8 mouse cellular contexts compared by ENCODE assay signal in the genomic region with DNA sequence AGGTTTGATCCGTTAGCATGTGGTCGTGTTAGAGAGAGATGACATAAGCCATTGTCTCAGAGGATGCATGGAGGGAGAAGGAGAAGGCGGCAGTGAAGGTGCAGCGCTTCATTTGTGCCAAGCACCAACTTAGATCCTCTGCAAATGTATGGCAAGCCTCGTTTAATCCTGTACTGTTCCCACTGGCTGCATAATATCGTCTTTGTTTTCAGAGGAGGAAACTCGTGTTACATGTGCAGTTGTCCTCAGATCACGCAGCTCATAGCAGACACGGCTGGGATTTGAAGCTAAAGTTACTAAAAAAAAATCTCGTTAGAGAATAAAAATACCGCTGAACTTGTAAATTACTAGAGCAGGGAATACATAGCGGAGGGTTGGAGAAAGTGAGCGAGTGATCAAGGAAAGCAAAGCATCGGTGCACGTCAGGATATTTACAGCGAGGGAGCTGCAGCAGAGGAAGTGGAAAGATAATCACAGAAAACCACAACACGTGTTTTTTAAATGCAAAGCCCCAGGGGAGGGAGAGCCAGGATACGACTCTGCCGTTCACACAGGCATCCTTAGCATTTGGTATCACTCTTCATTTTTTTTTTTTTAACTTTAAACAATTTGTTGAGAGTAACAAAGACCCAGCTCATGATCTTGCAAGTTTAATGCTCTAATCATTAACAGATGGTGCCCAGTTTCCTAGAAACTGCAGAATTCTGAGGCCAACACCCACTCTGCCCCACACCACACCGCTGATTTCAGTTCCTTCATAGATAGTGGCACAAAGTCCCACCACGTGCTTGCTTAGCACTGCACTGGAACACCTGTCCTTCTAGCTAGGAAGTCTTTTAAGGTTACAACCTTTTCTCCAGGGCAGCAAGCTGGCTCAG. TPM values are rescaled to one million over a fixed set of nuclear protein-coding genes. Genes with fewer than 3 reads are reported as not detected.
DNase-seq lines count a peak whose midpoint lies in the region; ATAC-seq lines count a peak whose summit lies in the region.

No protein-coding gene starts in this region.

- H3K36me3 ChIP-seq in heart, embryonic 14.5 days (ENCODE audit: control insufficient read depth, insufficient read depth, low read length): no peaks in the 10 kb centered on the region
- no peaks in the 10 kb centered on the region for H3K36me3 ChIP-seq in neural tube, embryonic 11.5 days (ENCODE audit: control insufficient read depth, insufficient read depth, low read length)

- 28% methylated on average over 21 of the region's 21 CpGs for WGBS in heart, embryonic 14.5 days
- 46% methylated on average over 21 of the region's 21 CpGs for WGBS in neural tube, embryonic 11.5 days

- H3K9me3 ChIP-seq in heart, embryonic 14.5 days (ENCODE audit: control insufficient read depth, low read length): no peaks in the 10 kb centered on the region
- H3K9me3 ChIP-seq in neural tube, embryonic 11.5 days (ENCODE audit: control insufficient read depth, low read length): no peaks in the 10 kb centered on the region

- peak overlapping the region; percentile 16; the same call in 1 of the 2 replicates for H3K9ac ChIP-seq in heart, embryonic 14.5 days (ENCODE audit: low read length)
- H3K9ac ChIP-seq in neural tube, embryonic 11.5 days (ENCODE audit: low read length): no peak overlapping the region

- H3K4me2 ChIP-seq in heart, embryonic 14.5 days (ENCODE audit: low read length): peak overlapping the region; percentile 54
- H3K4me2 ChIP-seq in neural tube, embryonic 11.5 days (ENCODE audit: low read depth): no peak overlapping the region

- H3K4me3 ChIP-seq in heart, embryonic 14.5 days (ENCODE audit: control insufficient read depth in 1 of 2, insufficient read depth in 1 of 2, low read depth in 1 of 2, low read length in 2 of 2): peak overlapping the region in 1 of 2 experiments; percentile 2; a peak in 1 of 4 replicates
- H3K4me3 ChIP-seq in neural tube, embryonic 11.5 days (ENCODE audit: low read depth, low read length): no peak overlapping the region

- ATAC-seq in heart, embryonic 14.5 days (ENCODE audit: insufficient number of reproducible peaks, insufficient read depth, low FRiP score, low read depth): no peak
- ATAC-seq in neural tube, embryonic 11.5 days (ENCODE audit: insufficient read depth, low FRiP score, low TSS enrichment): no peak

- DNase-seq in heart, adult 8-10 months (ENCODE audit: low spot score): no peak
- peak; percentile 71 for DNase-seq in c-Kit-positive CD71-positive TER-119-negative erythroid progenitor cells, embryonic 14.5 days (ENCODE audit: low read depth)
- DNase-seq in heart, postnatal 10 days: peak; percentile 25 to 27
- DNase-seq in left cerebral cortex, postnatal 36 days (ENCODE audit: low spot score in 2 of 2): peak; percentile 22 to 25
- DNase-seq in neural tube, embryonic 11.5 days (ENCODE audit: low spot score): no peak
- no peak for DNase-seq in urinary bladder, postnatal 25 days (ENCODE audit: low spot score)
- DNase-seq in cerebellum, postnatal 4 days (ENCODE audit: low spot score in 2 of 2): no peak

- intact Hi-C loops in heart, postnatal 10 days (cut with DNase I): no loop called here
- intact Hi-C loops in left cerebral cortex, postnatal 36 days (cut with DNase I): no loop called here

- H3K27ac ChIP-seq in heart, embryonic 14.5 days (replicated peaks in 1 of 2; ENCODE audit: control insufficient read depth in 1 of 2, insufficient read depth in 1 of 2, low read depth in 2 of 2, low read length in 2 of 2): no peak overlapping the region
- 0 out of 2 replicates have a peak overlapping the region, but pooled peaks have one; percentile 34 for H3K27ac ChIP-seq in neural tube, embryonic 11.5 days (ENCODE audit: low read depth, low read length)

- H3K4me1 ChIP-seq in heart, embryonic 14.5 days (ENCODE audit: control insufficient read depth in 2 of 2, insufficient read depth in 2 of 2, low read length in 2 of 2): peaks cover 5 to 10% of the 10 kb centered on the region in 2 experiments; a peak in 1 of 4 replicates
- no peaks in the 10 kb centered on the region for H3K4me1 ChIP-seq in neural tube, embryonic 11.5 days (ENCODE audit: control insufficient read depth, insufficient read depth, low read length)

- no peaks in the 10 kb centered on the region for H3K27me3 ChIP-seq in heart, embryonic 14.5 days (ENCODE audit: control insufficient read depth, insufficient read depth, low read length)
- H3K27me3 ChIP-seq in neural tube, embryonic 11.5 days (ENCODE audit: control insufficient read depth, insufficient read depth, low read length): no peaks in the 10 kb centered on the region

RNA-seq across cellular contexts. Expression of a gene that starts 9.4 kb away (rescaled TPM):
- 24.0 and 28.5 TPM in 2 replicates for polyA plus RNA-seq in heart, embryonic 14.5 days (2014; fragmentation: Nextera tagmentation; extraction: Ambion mirVana)
- 10 to 100 TPM in 3 of 4 experiments, 1 to 10 TPM in 1; 9.6 to 14.1 (median 13.6) TPM for total RNA-seq in heart, adult 8-10 months (2022)
- 10 to 100 TPM; 13.7 to 17.5 TPM for total RNA-seq in heart, postnatal 10 days (2021)
- 10 to 100 TPM; 18.2 to 20.5 TPM for total RNA-seq in left cerebral cortex, postnatal 36 days (2021)
- 61.0 and 64.0 TPM in 2 replicates for polyA plus RNA-seq in neural tube, embryonic 11.5 days (2014; fragmentation: Nextera tagmentation; extraction: Ambion mirVana)

Comparison
In these comparisons a context has a peak if more than half of its experiments do, and no peak if none do; other contexts are left out.
1. DNase-seq: peak in c-Kit-positive CD71-positive TER-119-negative erythroid progenitor cells, embryonic 14.5 days (single experiment), heart, postnatal 10 days (2 of 2) and left cerebral cortex, postnatal 36 days (2 of 2); none in heart, adult 8-10 months (single experiment), neural tube, embryonic 11.5 days (single experiment), urinary bladder, postnatal 25 days (single experiment) and cerebellum, postnatal 4 days (0 of 2).